Mouse (Mus musculus): ENCODE measurements around the gene Timm22. TPM values are rescaled to one million over a fixed set of nuclear protein-coding genes. Genes with fewer than 3 reads are reported as not detected.

Gene Timm22
- polyA plus RNA-seq, 1 experiment = 14.8 TPM

Other genes starting within 250 kb of the Timm22 start
- gene Vps53, start 227.3 kb upstream of the Timm22 start, polyA plus RNA-seq (2012; rRNA removed) = 34.5 and 43.4 TPM in 2 replicates
- 15.3 and 16.3 TPM in 2 replicates for gene Fam57a, start 227.3 kb upstream of the Timm22 start, polyA plus RNA-seq (2012; rRNA removed)
- gene Dbil5, start 189.3 kb upstream of the Timm22 start, polyA plus RNA-seq (2012; rRNA removed) = 0.17 and 0.41 TPM in 2 replicates
- 7.3 and 7.9 TPM in 2 replicates for gene Gemin4, start 189.3 kb upstream of the Timm22 start, polyA plus RNA-seq (2012; rRNA removed)
- gene Mrm3, start 163.2 kb upstream of the Timm22 start, polyA plus RNA-seq (2012; rRNA removed) = 5.7 and 5.8 TPM in 2 replicates
- gene Glod4, start 163.2 kb upstream of the Timm22 start, polyA plus RNA-seq (2012; rRNA removed) = 8.0 and 9.2 TPM in 2 replicates
- 10.8 and 13.2 TPM in 2 replicates for gene Nxn, start 7.8 kb upstream of the Timm22 start, polyA plus RNA-seq (2012; rRNA removed)
- 89.1 and 165 TPM in 2 replicates for gene Abr, start 215.4 kb downstream of the Timm22 start, polyA plus RNA-seq (2012; rRNA removed)